Mouse (Mus musculus) ES-CJ7 (cell line): ENCODE data around the gene Prpsap2.
"Not testable (repeated sequence)": the region's sequence is repeated elsewhere in the genome, so short reads cannot be mapped to it uniquely, and the experiment has no call there.

Experiments used
- DNase-seq: peaks from one replicate; pipeline ENCODE4 v3.0.0; 2011; ENCODE audit warnings: low read depth, low spot score

Prpsap2 gene

GRCm38 (mm10) chr11:61761584-61762407, at the start of gene Prpsap2:
Gene Prpsap2 (minus strand): TSS chr11:61762088.
- peak; percentile 99 for DNase-seq

- peak; percentile 95 for DNase-seq
Observed at GRCm38 (mm10) chr11:61809793-61810192, 47.9 kb upstream of the Prpsap2 start.

- no peak for DNase-seq
Observed at GRCm38 (mm10) chr11:61808551-61809117, 46.7 kb upstream of the Prpsap2 start.

- no peak for DNase-seq
Observed at GRCm38 (mm10) chr11:61793441-61793840, 31.6 kb upstream of the Prpsap2 start.

- no peak for DNase-seq
Observed at GRCm38 (mm10) chr11:61788550-61788949, 26.7 kb upstream of the Prpsap2 start.

GRCm38 (mm10) chr11:61782526-61782925, 20.6 kb upstream of the Prpsap2 start:
- DNase-seq = not testable (repeated sequence)

- no peak for DNase-seq
Observed at GRCm38 (mm10) chr11:61774551-61775149, 12.8 kb upstream of the Prpsap2 start.

- peak; percentile 73 for DNase-seq
Observed at GRCm38 (mm10) chr11:61760518-61760917, 1.4 kb downstream of the Prpsap2 start.

GRCm38 (mm10) chr11:61757151-61757550, 4.7 kb downstream of the Prpsap2 start:
- DNase-seq = no peak

GRCm38 (mm10) chr11:61751612-61752011, 10.3 kb downstream of the Prpsap2 start:
- peak; percentile 60 for DNase-seq

GRCm38 (mm10) chr11:61747161-61747560, 14.7 kb downstream of the Prpsap2 start:
- DNase-seq = no peak

GRCm38 (mm10) chr11:61745781-61746180, 16.1 kb downstream of the Prpsap2 start:
- DNase-seq = no peak

- peak; percentile 51 for DNase-seq
Observed at GRCm38 (mm10) chr11:61744460-61744859, 17.4 kb downstream of the Prpsap2 start.

GRCm38 (mm10) chr11:61743768-61744167, 18.1 kb downstream of the Prpsap2 start:
- no peak for DNase-seq

- peak; percentile 51 for DNase-seq
Observed at GRCm38 (mm10) chr11:61740500-61740899, 21.4 kb downstream of the Prpsap2 start.

- DNase-seq = no peak
Observed at GRCm38 (mm10) chr11:61737290-61737689, 24.6 kb downstream of the Prpsap2 start.

GRCm38 (mm10) chr11:61732672-61733071, 29.2 kb downstream of the Prpsap2 start:
- no peak for DNase-seq

GRCm38 (mm10) chr11:61728037-61728436, 33.9 kb downstream of the Prpsap2 start:
- DNase-seq = no peak

- DNase-seq = no peak
Observed at GRCm38 (mm10) chr11:61722077-61722476, 39.8 kb downstream of the Prpsap2 start.

GRCm38 (mm10) chr11:61720636-61721035, 41.3 kb downstream of the Prpsap2 start, which contains the start of gene Slc5a10:
Gene Slc5a10 (minus strand): TSS chr11:61720826.
- DNase-seq = no peak

GRCm38 (mm10) chr11:61719826-61720225, 42.1 kb downstream of the Prpsap2 start:
- no peak for DNase-seq

- DNase-seq = no peak
Observed at GRCm38 (mm10) chr11:61719387-61719786, 42.5 kb downstream of the Prpsap2 start.

- no peak for DNase-seq
Observed at GRCm38 (mm10) chr11:61717990-61718389, 43.9 kb downstream of the Prpsap2 start.
